Mouse (Mus musculus) midbrain, postnatal 0 days (tissue): ENCODE measurements at regions not wholly inside any gene's neighbourhood (a gene's known extent, or its start where the extent isn't known, plus 50 kb on each side); places are given as distances from the start of the nearest gene placed in this dataset.

Experiments
- ATAC-seq: fragments of 200-750 bp; cut with Nextera tagmentation; 2 replicates; pipeline ENCODE4 v1.8.0; 2017; ENCODE audit warnings: moderate number of reproducible peaks, mild to moderate bottlenecking, moderate TSS enrichment, moderate library complexity; ENCODE audit not compliant: low FRiP score
- DNase-seq: peaks from one replicate; pipeline ENCODE4 v3.0.0-alpha.2; 2015; ENCODE audit warnings: low spot score
- H3K27ac ChIP-seq: fragments of 300-500 bp; sonication (generic); 2 replicates; pipeline ENCODE4 v1.5.1; 2014; ENCODE audit warnings: low read depth, mild to moderate bottlenecking, low read length, mixed read lengths
- H3K27me3 ChIP-seq: fragments of 300-500 bp; sonication (generic); 2 replicates; pipeline ENCODE4 v1.6.1; 2014; ENCODE audit warnings: low read length, control low read depth, mixed read lengths; ENCODE audit not compliant: insufficient read depth
- H3K36me3 ChIP-seq: fragments of 300-500 bp; sonication (generic); 2 replicates; pipeline ENCODE4 v1.6.1; 2014; ENCODE audit warnings: low read length, control low read depth, mixed read lengths; ENCODE audit not compliant: insufficient read depth
- H3K4me1 ChIP-seq: fragments of 300-500 bp; sonication (generic); 2 replicates; pipeline ENCODE4 v1.6.1; 2014; ENCODE audit warnings: mild to moderate bottlenecking, control low read depth, antibody characterized with exemption, low read length, mixed read lengths; ENCODE audit not compliant: insufficient read depth
- H3K4me2 ChIP-seq: fragments of 300-500 bp; sonication (generic); 2 replicates; pipeline ENCODE4 v1.6.1; 2014; ENCODE audit warnings: low read depth, mild to moderate bottlenecking, low read length, mixed read lengths; ENCODE audit not compliant: poor library complexity, severe bottlenecking
- H3K4me3 ChIP-seq: fragments of 300-500 bp; sonication (generic); 2 replicates; pipeline ENCODE4 v1.5.1; 2014; ENCODE audit warnings: low read depth, mild to moderate bottlenecking, low read length, moderate library complexity
- H3K9ac ChIP-seq: fragments of 300-500 bp; sonication (generic); replicated peaks from 2 replicates; pipeline ENCODE4 v1.6.1; 2014; ENCODE audit warnings: mild to moderate bottlenecking, low read length, moderate library complexity, mixed read lengths; ENCODE audit not compliant: poor library complexity, severe bottlenecking
- H3K9me3 ChIP-seq: fragments of 300-500 bp; sonication (generic); 2 replicates; pipeline ENCODE4 v1.6.1; 2016; ENCODE audit warnings: low read length, control low read depth
- CTCF ChIP-seq: IDR thresholded peaks from 2 replicates; pipeline ENCODE4 v1.5.1; 2016; ENCODE audit warnings: antibody characterized with exemption, mild to moderate bottlenecking
- WGBS: fragments of 180-500 bp; shearing (Covaris S2); extraction: QIAGEN DNeasy Blood & Tissue Kit; methylation state at CpG from one replicate; pipeline ENCODE4 v1.1.7; 2014; 5-methylcytosine and 5-hydroxymethylcytosine counted together

- Histone ChIP-seq H3K9ac (no peak overlapping the region), H3K36me3 (no peaks in the 10 kb centered on the region), H3K4me2 (no peak overlapping the region), H3K4me3 (no peak overlapping the region), H3K9me3 (no peaks in the 10 kb centered on the region), H3K27me3 (no peaks in the 10 kb centered on the region), H3K4me1 (no peaks in the 10 kb centered on the region), H3K27ac (no peak overlapping the region)
- no peak for DNase-seq
- WGBS, result 86% methylated on average over 2 of the region's 2 CpGs
- no peak for ATAC-seq
- TF ChIP-seq CTCF, result no peak
These were observed 164.2 kb upstream of the Ell2 start for GRCm38 (mm10) chr13:75542253-75542945.

DNA sequence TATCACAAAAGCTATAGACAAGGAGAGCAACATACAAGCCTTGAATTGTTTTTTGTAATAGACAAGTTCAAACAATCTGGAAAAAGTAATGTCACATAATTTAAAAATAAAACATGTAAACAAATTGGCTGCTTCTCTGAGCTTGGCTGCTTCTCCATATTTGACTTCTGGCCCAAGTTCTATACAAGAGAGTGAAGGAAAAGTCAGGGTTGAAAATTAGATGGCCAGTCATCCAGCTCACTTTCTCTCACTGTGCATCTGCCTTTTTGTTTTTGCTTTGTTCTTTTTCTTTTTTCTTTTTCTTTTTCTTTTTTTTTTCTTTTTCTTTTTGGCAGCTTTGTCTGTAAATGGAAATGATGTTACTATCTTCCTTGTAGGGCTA is 163.6 kb upstream of the Ell2 start:
- no peak for TF ChIP-seq CTCF
- no peak for ATAC-seq
- no peak overlapping the region for H3K4me3 ChIP-seq

GRCm38 (mm10) chr13:75543595-75543994 is 163.0 kb upstream of the Ell2 start:
- 80% methylated on average over 3 of the region's 3 CpGs for WGBS
- no peak for TF ChIP-seq CTCF

More for the DNA sequence above, 163.6 kb upstream of the Ell2 start:
- H3K36me3 ChIP-seq, result no peaks in the 10 kb centered on the region
- no peaks in the 10 kb centered on the region for H3K4me1 ChIP-seq
- no peak for DNase-seq
- no peak overlapping the region for H3K4me2 ChIP-seq
- no peak overlapping the region for H3K9ac ChIP-seq
- H3K27me3 ChIP-seq, result no peaks in the 10 kb centered on the region
- H3K9me3 ChIP-seq, result no peaks in the 10 kb centered on the region
- no peak overlapping the region for H3K27ac ChIP-seq

GRCm38 (mm10) chr13:75544728-75545127 is 161.8 kb upstream of the Ell2 start:
- H3K27ac ChIP-seq, result no peak overlapping the region
- no peak for TF ChIP-seq CTCF
- H3K27me3 ChIP-seq, result no peaks in the 10 kb centered on the region
- no peaks in the 10 kb centered on the region for H3K9me3 ChIP-seq
- H3K4me2 ChIP-seq, result no peak overlapping the region
- no peak overlapping the region for H3K4me3 ChIP-seq
- DNase-seq, result no peak
- H3K4me1 ChIP-seq, result no peaks in the 10 kb centered on the region
- no peak overlapping the region for H3K9ac ChIP-seq
- no peak for ATAC-seq
- no peaks in the 10 kb centered on the region for H3K36me3 ChIP-seq

More at GRCm38 (mm10) chr13:75543595-75543994, 163.0 kb upstream of the Ell2 start:
- Histone ChIP-seq H3K36me3 (no peaks in the 10 kb centered on the region), H3K4me1 (no peaks in the 10 kb centered on the region), H3K27ac (no peak overlapping the region), H3K4me2 (no peak overlapping the region), H3K9ac (no peak overlapping the region), H3K27me3 (no peaks in the 10 kb centered on the region), H3K4me3 (no peak overlapping the region), H3K9me3 (no peaks in the 10 kb centered on the region)
- ATAC-seq (no peak), DNase-seq (no peak)

GRCm38 (mm10) chr13:75547791-75548190 is 158.8 kb upstream of the Ell2 start:
- H3K9ac ChIP-seq, result no peak overlapping the region
- no peaks in the 10 kb centered on the region for H3K27me3 ChIP-seq
- H3K36me3 ChIP-seq, result no peaks in the 10 kb centered on the region
- H3K4me1 ChIP-seq, result no peaks in the 10 kb centered on the region
- DNase-seq (no peak), ATAC-seq (no peak)
- no peaks in the 10 kb centered on the region for H3K9me3 ChIP-seq
- H3K4me2 ChIP-seq, result no peak overlapping the region
- H3K27ac ChIP-seq, result no peak overlapping the region
- H3K4me3 ChIP-seq, result no peak overlapping the region
- no peak for TF ChIP-seq CTCF
- 31% methylated on average over 3 of the region's 3 CpGs for WGBS

DNA sequence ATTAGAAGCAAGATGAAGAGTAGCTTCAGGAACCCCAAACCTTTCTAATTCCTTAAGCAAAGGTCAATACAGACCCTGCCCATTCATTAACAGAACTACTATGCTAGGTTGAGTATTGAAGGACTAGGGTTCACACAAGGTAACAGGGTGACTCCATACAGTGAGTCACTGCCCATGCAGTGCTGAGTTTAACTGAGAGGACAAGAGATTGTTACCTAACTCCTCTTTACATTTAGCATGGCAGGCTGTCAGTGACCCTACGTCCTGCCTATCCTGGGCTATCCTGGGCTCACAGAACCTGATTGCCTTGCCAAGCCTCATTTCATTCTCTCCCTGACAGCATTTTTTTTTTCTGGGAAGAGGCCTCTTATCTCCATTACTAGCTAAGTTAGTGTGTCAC is 127.6 kb upstream of the Ell2 start:
- Histone ChIP-seq H3K36me3 (no peaks in the 10 kb centered on the region), H3K4me1 (no peaks in the 10 kb centered on the region), H3K4me2 (no peak overlapping the region), H3K9me3 (no peaks in the 10 kb centered on the region), H3K27ac (no peak overlapping the region), H3K4me3 (no peak overlapping the region), H3K9ac (no peak overlapping the region), H3K27me3 (no peaks in the 10 kb centered on the region)
- 91% methylated on average over 1 of the region's 1 CpGs for WGBS
- ATAC-seq, result no peak
- no peak for DNase-seq
- no peak for TF ChIP-seq CTCF
